Mouse (Mus musculus) neutrophil, adult 59 days (primary cell): Measurements from ENCODE around the gene Slc5a4a. TPM values are rescaled to one million over a fixed set of nuclear protein-coding genes. Genes with fewer than 3 reads are reported as not detected.

Experiments used
- total RNA-seq, 2 experiments: library from RNA; stranded (reverse); gene quantifications; 1 replicate in 1 of 2; 2 replicates in 1 of 2; pipeline ENCODE4 v1.2.4; 2023

Slc5a4a gene
- not detected for total RNA-seq

GRCm38 (mm10) chr10:76147278-76147677 is at the start of gene Slc5a4a:
Gene Slc5a4a, plus strand, starts transcription at chr10:76147451.

GRCm38 (mm10) chr10:76110861-76111260 is 36.4 kb upstream of the Slc5a4a start, which contains the start of gene Slc5a4b:
Gene Slc5a4b, minus strand, starts transcription at chr10:76110961.

GRCm38 (mm10) chr10:76237341-76238225 is 90.3 kb downstream of the Slc5a4a start, which contains the start of gene Prmt2:
Gene Prmt2, minus strand, starts transcription at chr10:76237865.

Other genes starting within 250 kb of the Slc5a4a start
- 10 to 100 TPM; 32.6 to 36.4 TPM for gene Smarcb1, start 225.8 kb upstream of the Slc5a4a start, total RNA-seq
- gene Chchd10, start 214.3 kb upstream of the Slc5a4a start, total RNA-seq, result 10 to 100 TPM in 1 of 2 experiments, 1 to 10 TPM in 1; 6.7 to 10.1 TPM
- gene Mmp11, start 211.0 kb upstream of the Slc5a4a start, total RNA-seq, result under 1 TPM in 1 of 2 experiments, not detected in 1; 0.60 TPM
- gene Gm867, start 206.8 kb upstream of the Slc5a4a start, total RNA-seq, result under 1 TPM in 1 of 2 experiments, not detected in 1; 0.53 TPM
- gene Vpreb3, start 204.4 kb upstream of the Slc5a4a start, total RNA-seq, result 10 to 100 TPM in 1 of 2 experiments, 1 to 10 TPM in 1; 5.8 to 12.6 TPM
- under 1 TPM in 1 of 2 experiments, not detected in 1; 0.18 TPM for gene Gm5134, start 192.9 kb upstream of the Slc5a4a start, total RNA-seq
- gene Zfp280b, start 114.8 kb upstream of the Slc5a4a start, total RNA-seq, result 1 to 10 TPM; 4.6 to 5.2 TPM
- not detected for gene Slc5a4b, start 36.5 kb upstream of the Slc5a4a start, total RNA-seq
- 1 to 10 TPM in 1 of 2 experiments, under 1 TPM in 1; 0.40 to 1.8 TPM for gene Prmt2, start 90.4 kb downstream of the Slc5a4a start, total RNA-seq
- gene S100b, start 106.4 kb downstream of the Slc5a4a start, total RNA-seq, result not detected
- 1 to 10 TPM; 6.9 to 7.7 TPM for gene Dip2a, start 197.8 kb downstream of the Slc5a4a start, total RNA-seq